Mouse (Mus musculus) hindbrain, embryonic 11.5 days (tissue): ENCODE measurements around the gene Csf2rb2. TPM values are rescaled to one million over a fixed set of nuclear protein-coding genes. Genes with fewer than 3 reads are reported as not detected.
"Not testable (repeated sequence)": the region's sequence is repeated elsewhere in the genome, so short reads cannot be mapped to it uniquely, and the experiment has no call there.

Experiments used
- ATAC-seq: fragments of 200-750 bp; cut with Nextera tagmentation; 2 replicates; pipeline ENCODE4 v1.8.0; 2017; ENCODE audit warnings: mild to moderate bottlenecking, moderate TSS enrichment, moderate library complexity; ENCODE audit not compliant: low FRiP score
- DNase-seq: peaks from one replicate; pipeline ENCODE4 v3.0.0-alpha.2; 2015; ENCODE audit warnings: low spot score
- H3K27ac ChIP-seq: fragments of 300-500 bp; sonication (generic); 2 replicates; pipeline ENCODE4 v1.5.1; 2014; ENCODE audit warnings: mild to moderate bottlenecking, low read depth, low read length
- H3K27me3 ChIP-seq: fragments of 300-500 bp; sonication (generic); 2 replicates; pipeline ENCODE4 v1.6.1; 2014; ENCODE audit warnings: mild to moderate bottlenecking, low read length, moderate library complexity, mixed read lengths; ENCODE audit not compliant: control insufficient read depth, insufficient read depth
- H3K36me3 ChIP-seq: fragments of 300-500 bp; sonication (generic); 2 replicates; pipeline ENCODE4 v1.6.1; 2014; ENCODE audit warnings: mild to moderate bottlenecking, low read length, moderate library complexity, mixed read lengths; ENCODE audit not compliant: control insufficient read depth, insufficient read depth
- H3K4me1 ChIP-seq: fragments of 300-500 bp; sonication (generic); replicated peaks from 2 replicates; pipeline ENCODE4 v1.6.1; 2014; ENCODE audit warnings: low read length, mixed read lengths; ENCODE audit not compliant: control insufficient read depth, insufficient read depth
- H3K4me2 ChIP-seq: fragments of 300-500 bp; sonication (generic); replicated peaks from 2 replicates; pipeline ENCODE4 v1.6.1; 2014; ENCODE audit warnings: mild to moderate bottlenecking, low read depth, low read length
- H3K4me3 ChIP-seq: fragments of 300-500 bp; sonication (generic); 2 replicates; pipeline ENCODE4 v1.5.1; 2014; ENCODE audit warnings: low read depth, low read length
- H3K9ac ChIP-seq: fragments of 300-500 bp; sonication (generic); 2 replicates; pipeline ENCODE4 v1.6.1; 2014; ENCODE audit warnings: low read depth, low read length
- H3K9me3 ChIP-seq: fragments of 300-500 bp; sonication (generic); 2 replicates; pipeline ENCODE4 v1.6.1; 2016; ENCODE audit warnings: low read length; ENCODE audit not compliant: control insufficient read depth
- WGBS: fragments of 180-500 bp; shearing (Covaris S2); extraction: QIAGEN DNeasy Blood & Tissue Kit; methylation state at CpG from one replicate; pipeline ENCODE4 v1.1.7; 2014; 5-methylcytosine and 5-hydroxymethylcytosine counted together
- polyA plus RNA-seq: library from polyadenylated mRNA; unstranded; fragments of >200 nt; fragmentation: Nextera tagmentation; extraction: Ambion mirVana; gene quantifications from 2 replicates; pipeline ENCODE4 v1.2.1, GENCODE M21; 2014

The Csf2rb2 gene
- polyA plus RNA-seq, 1 experiment from 2014 or later: 0.34 TPM

GRCm38 (mm10) chr15:78302718-78303117 is 2.8 kb downstream of the Csf2rb2 start:
- Histone ChIP-seq H3K27me3 (no peaks in the 10 kb centered on the region), H3K27ac (no peak overlapping the region), H3K4me1 (no peaks in the 10 kb centered on the region), H3K36me3 (no peaks in the 10 kb centered on the region), H3K9ac (no peak overlapping the region), H3K9me3 (no peaks in the 10 kb centered on the region), H3K4me2 (no peak overlapping the region), H3K4me3 (no peak overlapping the region)
- ATAC-seq (no peak), DNase-seq (no peak)
- WGBS: 97% methylated on average over 4 of the region's 4 CpGs

- no peaks in the 10 kb centered on the region for H3K4me1 ChIP-seq
- ATAC-seq (no peak), DNase-seq (no peak)
- H3K27ac ChIP-seq: no peak overlapping the region
- H3K9ac ChIP-seq: no peak overlapping the region
- H3K4me3 ChIP-seq: no peak overlapping the region
- H3K4me2 ChIP-seq: no peak overlapping the region
- H3K36me3 ChIP-seq: no peaks in the 10 kb centered on the region
- no peaks in the 10 kb centered on the region for H3K9me3 ChIP-seq
- H3K27me3 ChIP-seq: no peaks in the 10 kb centered on the region
Observed at GRCm38 (mm10) chr15:78300773-78301172, 4.7 kb downstream of the Csf2rb2 start.

GRCm38 (mm10) chr15:78299641-78300040 is 5.9 kb downstream of the Csf2rb2 start:
- Histone ChIP-seq H3K4me3 (no peak overlapping the region), H3K36me3 (no peaks in the 10 kb centered on the region), H3K4me2 (no peak overlapping the region), H3K9me3 (no peaks in the 10 kb centered on the region), H3K4me1 (no peaks in the 10 kb centered on the region), H3K27me3 (no peaks in the 10 kb centered on the region), H3K9ac (no peak overlapping the region), H3K27ac (no peak overlapping the region)
- WGBS: 75% methylated on average over 3 of the region's 3 CpGs
- DNase-seq (no peak), ATAC-seq (no peak)

- H3K27me3 ChIP-seq: no peaks in the 10 kb centered on the region
- ATAC-seq (no peak), DNase-seq (no peak)
- H3K36me3 ChIP-seq: no peaks in the 10 kb centered on the region
- no peak overlapping the region for H3K4me3 ChIP-seq
- no peak overlapping the region for H3K9ac ChIP-seq
- H3K4me2 ChIP-seq: no peak overlapping the region
- H3K27ac ChIP-seq: no peak overlapping the region
- 87% methylated on average over 1 of the region's 1 CpGs for WGBS
- H3K4me1 ChIP-seq: no peaks in the 10 kb centered on the region
- H3K9me3 ChIP-seq: no peaks in the 10 kb centered on the region
Observed at GRCm38 (mm10) chr15:78298558-78298957, 7.0 kb downstream of the Csf2rb2 start.

- H3K27ac ChIP-seq: no peak overlapping the region
- H3K36me3 ChIP-seq: no peaks in the 10 kb centered on the region
- 78% methylated on average over 4 of the region's 4 CpGs for WGBS
- H3K9me3 ChIP-seq: no peaks in the 10 kb centered on the region
- no peak overlapping the region for H3K9ac ChIP-seq
- no peak overlapping the region for H3K4me3 ChIP-seq
- H3K27me3 ChIP-seq: no peaks in the 10 kb centered on the region
- no peak for DNase-seq
- no peak for ATAC-seq
- H3K4me2 ChIP-seq: no peak overlapping the region
- H3K4me1 ChIP-seq: no peaks in the 10 kb centered on the region
Observed at GRCm38 (mm10) chr15:78293716-78294115, 11.8 kb downstream of the Csf2rb2 start.

- WGBS: 13% methylated on average over 2 of the region's 2 CpGs
- H3K4me3 ChIP-seq, H3K4me1 ChIP-seq, ATAC-seq, H3K4me2 ChIP-seq, H3K9ac ChIP-seq, H3K9me3 ChIP-seq, H3K27me3 ChIP-seq, H3K36me3 ChIP-seq: not testable (repeated sequence)
- DNase-seq: peak; percentile 22
- peak overlapping the region; percentile 10; the same call in 1 of the 2 replicates for H3K27ac ChIP-seq
Observed at GRCm38 (mm10) chr15:78293228-78293627, 12.3 kb downstream of the Csf2rb2 start.

GRCm38 (mm10) chr15:78289775-78290174 is 15.7 kb downstream of the Csf2rb2 start:
- H3K4me1 ChIP-seq, H3K27ac ChIP-seq, ATAC-seq, H3K4me3 ChIP-seq, H3K36me3 ChIP-seq, H3K27me3 ChIP-seq, H3K9me3 ChIP-seq, DNase-seq, H3K9ac ChIP-seq, H3K4me2 ChIP-seq: not testable (repeated sequence)
- 68% methylated on average over 5 of the region's 5 CpGs for WGBS

GRCm38 (mm10) chr15:78287941-78288340 is 17.6 kb downstream of the Csf2rb2 start:
- no peak for ATAC-seq
- WGBS: 79% methylated on average over 5 of the region's 5 CpGs

GRCm38 (mm10) chr15:78278308-78278707 is 27.2 kb downstream of the Csf2rb2 start:
- Histone ChIP-seq H3K9me3 (no peaks in the 10 kb centered on the region), H3K36me3 (no peaks in the 10 kb centered on the region), H3K27ac (no peak overlapping the region), H3K4me1 (no peaks in the 10 kb centered on the region), H3K27me3 (no peaks in the 10 kb centered on the region), H3K4me3 (no peak overlapping the region), H3K4me2 (no peak overlapping the region), H3K9ac (no peak overlapping the region)
- DNase-seq: no peak
- ATAC-seq: no peak
- WGBS: 90% methylated on average over 2 of the region's 2 CpGs

More at GRCm38 (mm10) chr15:78287941-78288340, 17.6 kb downstream of the Csf2rb2 start:
- no peak overlapping the region for H3K9ac ChIP-seq
- no peaks in the 10 kb centered on the region for H3K9me3 ChIP-seq
- DNase-seq: no peak
- no peaks in the 10 kb centered on the region for H3K4me1 ChIP-seq
- H3K4me3 ChIP-seq: no peak overlapping the region
- no peak overlapping the region for H3K27ac ChIP-seq
- no peak overlapping the region for H3K4me2 ChIP-seq
- H3K36me3 ChIP-seq: no peaks in the 10 kb centered on the region
- no peaks in the 10 kb centered on the region for H3K27me3 ChIP-seq
